Mouse (Mus musculus) thymus, adult 2 months (tissue): ENCODE measurements around the gene Duox2.

ENCODE experiments used
- CTCF ChIP-seq: fragments of 200-500 bp; IDR thresholded peaks from 2 replicates; pipeline ENCODE4 v1.5.1; 2012; ENCODE audit warnings: mild to moderate bottlenecking, control low read depth, low read length, moderate library complexity, borderline replicate concordance; ENCODE audit not compliant: control insufficient read depth, poor library complexity, insufficient read depth; ENCODE audit errors: extremely low read depth
- POLR2A ChIP-seq: fragments of 200-500 bp; IDR thresholded peaks from 2 replicates; pipeline ENCODE4 v1.6.1; 2012; ENCODE audit warnings: mild to moderate bottlenecking, low read length, control low read depth, moderate library complexity; ENCODE audit not compliant: control insufficient read depth, poor library complexity, insufficient read depth; ENCODE audit errors: extremely low read depth

DNA sequence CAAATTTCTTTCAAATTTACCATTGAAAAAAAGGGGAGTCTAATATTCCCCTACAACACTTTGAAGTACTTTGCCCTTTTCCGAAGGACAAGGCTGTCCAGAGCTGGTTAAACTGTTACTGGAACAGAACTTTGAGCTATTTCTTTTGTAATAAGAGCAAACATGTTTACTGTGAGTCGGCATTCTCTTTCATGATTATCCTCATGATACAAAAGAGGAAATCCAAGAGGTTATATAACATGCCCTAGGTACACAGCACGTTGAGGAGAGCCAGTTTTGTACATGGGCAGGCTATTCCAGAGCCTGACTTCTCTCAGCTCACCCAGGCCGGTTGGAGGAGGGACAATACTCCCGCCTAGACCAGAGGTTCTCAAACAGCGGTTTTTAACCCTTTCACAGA is 56.3 kb downstream of the Duox2 start:
- no peak for TF ChIP-seq CTCF
- TF ChIP-seq POLR2A: no peak
